Mouse (Mus musculus) kidney, postnatal 0 days (tissue): Measurements from ENCODE around the gene Hoxa5. TPM values are rescaled to one million over a fixed set of nuclear protein-coding genes. Genes with fewer than 3 reads are reported as not detected.

Source experiments
- ATAC-seq: fragments of 200-750 bp; cut with Nextera tagmentation; replicated peaks from 2 replicates; pipeline ENCODE4 v1.8.0; 2017; ENCODE audit warnings: low read depth, moderate number of reproducible peaks, moderate TSS enrichment, moderate library complexity; ENCODE audit not compliant: low FRiP score
- DNase-seq: peaks from one replicate; pipeline ENCODE4 v3.0.0-alpha.2; 2016; ENCODE audit warnings: low spot score
- H3K27ac ChIP-seq: fragments of 300-500 bp; sonication (generic); 2 replicates; pipeline ENCODE4 v1.5.1; 2014; ENCODE audit warnings: mild to moderate bottlenecking
- H3K27me3 ChIP-seq: fragments of 300-500 bp; sonication (generic); 2 replicates; pipeline ENCODE4 v1.6.1; 2014; ENCODE audit warnings: low read length, mixed read lengths; ENCODE audit not compliant: insufficient read depth
- H3K36me3 ChIP-seq: fragments of 300-500 bp; sonication (generic); 2 replicates; pipeline ENCODE4 v1.6.1; 2014; ENCODE audit warnings: low read length, mixed read lengths; ENCODE audit not compliant: insufficient read depth
- H3K4me1 ChIP-seq: fragments of 300-500 bp; sonication (generic); replicated peaks from 2 replicates; pipeline ENCODE4 v1.6.1; 2014; ENCODE audit warnings: antibody characterized with exemption, low read length, mixed read lengths; ENCODE audit not compliant: insufficient read depth
- H3K4me2 ChIP-seq: fragments of 300-500 bp; sonication (generic); 2 replicates; pipeline ENCODE4 v1.6.1; 2014; ENCODE audit warnings: mild to moderate bottlenecking, low read length, moderate library complexity, mixed read lengths
- H3K4me3 ChIP-seq: fragments of 300-500 bp; sonication (generic); replicated peaks from 2 replicates; pipeline ENCODE4 v1.5.1; 2014; ENCODE audit warnings: low read depth, low read length
- H3K9ac ChIP-seq: fragments of 300-500 bp; sonication (generic); 2 replicates; pipeline ENCODE4 v1.6.1; 2014; ENCODE audit warnings: low read depth, low read length
- H3K9me3 ChIP-seq: fragments of 300-500 bp; sonication (generic); replicated peaks from 2 replicates; pipeline ENCODE4 v1.6.1; 2016; ENCODE audit warnings: low read length, inconsistent platforms, mixed read lengths
- CTCF ChIP-seq: IDR thresholded peaks from 2 replicates; pipeline ENCODE4 v1.5.1; 2016; ENCODE audit warnings: antibody characterized with exemption, low read depth, mild to moderate bottlenecking, moderate library complexity
- WGBS: fragments of 180-500 bp; shearing (Covaris S2); extraction: QIAGEN DNeasy Blood & Tissue Kit; methylation state at CpG from one replicate; pipeline ENCODE4 v1.1.7; 2014; 5-methylcytosine and 5-hydroxymethylcytosine counted together
- microRNA counts: library from miRNA; unstranded; fragments of <30 nt; microRNA quantifications from one replicate; lab custom pipeline; 2015
- microRNA-seq: library from miRNA; unstranded; fragments of <30 nt; microRNA quantifications from one replicate; pipeline ENCODE4, GENCODE M21; 2016
- polyA plus RNA-seq: library from polyadenylated mRNA; unstranded; fragments of >200 nt; fragmentation: Nextera tagmentation; extraction: Ambion mirVana; gene quantifications from 2 replicates; pipeline ENCODE4 v1.2.1, GENCODE M21; 2015

Gene Hoxa5
- polyA plus RNA-seq, 1 experiment from 2014 or later: 10.4 TPM

GRCm38 (mm10) chr6:52156551-52157200 is 47.7 kb downstream of the Hoxa5 start:
- H3K4me3 ChIP-seq: no peak overlapping the region
- H3K36me3 ChIP-seq: no peaks in the 10 kb centered on the region
- no peak for DNase-seq
- 26% methylated on average over 20 of the region's 20 CpGs for WGBS
- ATAC-seq: no peak
- H3K27me3 ChIP-seq: peaks cover 31% of the 10 kb centered on the region
- no peak overlapping the region for H3K9ac ChIP-seq
- H3K27ac ChIP-seq: no peak overlapping the region
- no peaks in the 10 kb centered on the region for H3K9me3 ChIP-seq
- H3K4me1 ChIP-seq: peaks cover 24% of the 10 kb centered on the region
- TF ChIP-seq CTCF: no peak
- 0 out of 2 replicates have a peak overlapping the region, but pooled peaks have one; percentile 2 for H3K4me2 ChIP-seq

GRCm38 (mm10) chr6:52155471-52155870 is 48.9 kb downstream of the Hoxa5 start:
- no peak overlapping the region for H3K4me2 ChIP-seq
- no peak overlapping the region for H3K9ac ChIP-seq
- H3K36me3 ChIP-seq: no peaks in the 10 kb centered on the region
- H3K27ac ChIP-seq: no peak overlapping the region
- DNase-seq (no peak), ATAC-seq (no peak)
- H3K9me3 ChIP-seq: no peaks in the 10 kb centered on the region
- 85% methylated on average over 3 of the region's 3 CpGs for WGBS
- peaks cover 15% of the 10 kb centered on the region; the same call in 1 of the 2 replicates for H3K4me1 ChIP-seq
- H3K27me3 ChIP-seq: peaks cover 34% of the 10 kb centered on the region
- TF ChIP-seq CTCF: no peak
- no peak overlapping the region for H3K4me3 ChIP-seq

- Histone ChIP-seq H3K36me3 (no peaks in the 10 kb centered on the region), H3K9me3 (no peaks in the 10 kb centered on the region), H3K4me1 (peaks cover under 1% of the 10 kb centered on the region; the same call in 1 of the 2 replicates), H3K27me3 (peaks cover 37% of the 10 kb centered on the region), H3K4me2 (no peak overlapping the region), H3K4me3 (no peak overlapping the region), H3K9ac (no peak overlapping the region), H3K27ac (no peak overlapping the region)
- ATAC-seq (no peak), DNase-seq (no peak)
- WGBS: 59% methylated on average over 5 of the region's 5 CpGs
- TF ChIP-seq CTCF: no peak
Observed at GRCm38 (mm10) chr6:52154044-52154443, 50.3 kb downstream of the Hoxa5 start.

GRCm38 (mm10) chr6:52153270-52153669 is 51.1 kb downstream of the Hoxa5 start:
- Histone ChIP-seq H3K4me1 (no peaks in the 10 kb centered on the region), H3K4me2 (no peak overlapping the region), H3K27ac (no peak overlapping the region), H3K9ac (no peak overlapping the region), H3K36me3 (no peaks in the 10 kb centered on the region), H3K4me3 (no peak overlapping the region), H3K9me3 (no peaks in the 10 kb centered on the region), H3K27me3 (peaks cover 37% of the 10 kb centered on the region)
- no peak for DNase-seq
- ATAC-seq: no peak
- no peak for TF ChIP-seq CTCF
- 24% methylated on average over 6 of the region's 6 CpGs for WGBS

- Histone ChIP-seq H3K27me3 (peaks cover 37% of the 10 kb centered on the region), H3K4me2 (no peak overlapping the region), H3K9ac (no peak overlapping the region), H3K27ac (no peak overlapping the region), H3K4me3 (no peak overlapping the region), H3K36me3 (no peaks in the 10 kb centered on the region), H3K4me1 (no peaks in the 10 kb centered on the region), H3K9me3 (no peaks in the 10 kb centered on the region)
- TF ChIP-seq CTCF: no peak
- no peak for ATAC-seq
- DNase-seq: no peak
- WGBS: 47% methylated on average over 16 of the region's 16 CpGs
Observed at GRCm38 (mm10) chr6:52152226-52153193, 51.9 kb downstream of the Hoxa5 start.

MicroRNAs encoded within 50 kb of the gene (microRNA counts, 519-probe panel; counts per million panel counts)
- microRNA mmu-miR-196b (lab: Ali Mortazavi, UCI): 7,102 counts per million, percentile 95 among the panel's probes with 10 or more counts

Small RNA genes lying within 50 kb of the gene (microRNA-seq; reads per million reads assigned to microRNA genes)
- gene Mir196b: 27,168 reads per million, percentile 97 among the genes with 10 or more reads in this experiment

Other genes with a start within 250 kb of the Hoxa5 start
- 35.6 and 37.0 TPM in 2 replicates for gene Skap2, start 192.0 kb downstream of the Hoxa5 start, polyA plus RNA-seq
- 0.33 and 0.64 TPM in 2 replicates for gene Hoxa1, start 46.3 kb downstream of the Hoxa5 start, polyA plus RNA-seq
- gene Hoxa2, start 39.8 kb downstream of the Hoxa5 start, polyA plus RNA-seq: 2.3 and 2.4 TPM in 2 replicates
- gene 5730596B20Rik, start 27.1 kb downstream of the Hoxa5 start, polyA plus RNA-seq: 1.3 TPM in 2 replicates
- 1.6 and 2.2 TPM in 2 replicates for gene Hoxa4, start 12.8 kb downstream of the Hoxa5 start, polyA plus RNA-seq
- 2.8 and 3.0 TPM in 2 replicates for gene Hoxa6, start 4.1 kb upstream of the Hoxa5 start, polyA plus RNA-seq
- gene Hoxa3, start 8.7 kb upstream of the Hoxa5 start, polyA plus RNA-seq: 4.8 and 6.0 TPM in 2 replicates
- gene Gm28308, start 8.8 kb upstream of the Hoxa5 start, polyA plus RNA-seq: 0.66 and 2.1 TPM in 2 replicates
- 29.7 and 31.7 TPM in 2 replicates for gene Hoxa7, start 17.3 kb upstream of the Hoxa5 start, polyA plus RNA-seq
- gene Hoxa9, start 26.5 kb upstream of the Hoxa5 start, polyA plus RNA-seq: 57.3 and 57.8 TPM in 2 replicates
- 175 and 183 TPM in 2 replicates for gene Hoxa10, start 36.3 kb upstream of the Hoxa5 start, polyA plus RNA-seq
- gene Hoxa11, start 41.2 kb upstream of the Hoxa5 start, polyA plus RNA-seq: 24.7 and 27.7 TPM in 2 replicates
- not detected in 2 replicates for gene Hoxa13, start 56.3 kb upstream of the Hoxa5 start, polyA plus RNA-seq
- not detected in 2 replicates for gene Evx1, start 108.9 kb upstream of the Hoxa5 start, polyA plus RNA-seq